Mouse (Mus musculus): ENCODE data around the gene Gm5105.

GRCm38 (mm10) chr3:138083896-138084295 lies 16.7 kb upstream of the Gm5105 start:
- TF ChIP-seq CTCF (IDR thresholded peaks at IDR 0.05; ENCODE audit: insufficient read depth, low read length) (no peak), POLR2A (IDR thresholded peaks at IDR 0.05; ENCODE audit: borderline replicate concordance, extremely low read depth, low read depth, low read length) (no peak)
